Mouse (Mus musculus) liver, adult 2 months (tissue): ENCODE results near the gene Fam111a. TPM values are rescaled to one million over a fixed set of nuclear protein-coding genes. Genes with fewer than 3 reads are reported as not detected.

Source experiments
- DNase-seq: peaks from one replicate; pipeline ENCODE4 v3.0.0-alpha.2; 2011; ENCODE audit warnings: low read depth, low spot score; ENCODE audit errors: extremely low read depth
- H3K27ac ChIP-seq: fragments of 200-500 bp; replicated peaks from 2 replicates; pipeline ENCODE4 v1.5.1; 2012; ENCODE audit warnings: low read depth, mild to moderate bottlenecking, control low read depth, inconsistent platforms, low read length; ENCODE audit not compliant: insufficient read depth
- H3K27me3 ChIP-seq: fragments of 200-500 bp; 2 replicates; pipeline ENCODE4 v1.6.1; 2012; ENCODE audit warnings: mild to moderate bottlenecking, moderate library complexity, low read length, inconsistent platforms; ENCODE audit not compliant: control insufficient read depth, insufficient read depth
- H3K36me3 ChIP-seq: fragments of 200-500 bp; 2 replicates; pipeline ENCODE4 v1.6.1; 2012; ENCODE audit warnings: low read length, inconsistent platforms; ENCODE audit not compliant: control insufficient read depth, insufficient read depth
- H3K4me1 ChIP-seq: fragments of 200-500 bp; 2 replicates; pipeline ENCODE4 v1.6.1; 2011; ENCODE audit warnings: low read length; ENCODE audit not compliant: control insufficient read depth, insufficient read depth
- H3K4me3 ChIP-seq: fragments of 200-500 bp; 2 replicates; pipeline ENCODE4 v1.5.1; 2011; ENCODE audit warnings: low read depth, mild to moderate bottlenecking, control low read depth, low read length, moderate library complexity; ENCODE audit not compliant: insufficient read depth
- H3K79me2 ChIP-seq: fragments of 200-500 bp; 2 replicates; pipeline ENCODE4 v1.6.1; 2012; ENCODE audit warnings: inconsistent platforms, mild to moderate bottlenecking, low read length, moderate library complexity; ENCODE audit not compliant: control insufficient read depth, insufficient read depth
- H3K9ac ChIP-seq: fragments of 200-500 bp; 2 replicates; pipeline ENCODE4 v1.6.1; 2012; ENCODE audit warnings: low read depth, mild to moderate bottlenecking, control low read depth, inconsistent platforms, low read length
- CTCF ChIP-seq: fragments of 200-500 bp; IDR thresholded peaks from 2 replicates; pipeline ENCODE4 v1.5.1; 2011; ENCODE audit warnings: low read depth, low read length, control low read depth
- POLR2A ChIP-seq: fragments of 200-500 bp; IDR thresholded peaks from 2 replicates; pipeline ENCODE4 v1.6.1; 2011; ENCODE audit warnings: low read length, control low read depth; ENCODE audit not compliant: insufficient read depth; ENCODE audit errors: extremely low read depth
- WGBS: fragments of 180-500 bp; shearing (Covaris S2); methylation state at CpG from one replicate; pipeline ENCODE4 v1.1.7; 2018; 5-methylcytosine and 5-hydroxymethylcytosine counted together
- polyA plus RNA-seq: library from polyadenylated mRNA; depleted of rRNA; stranded (reverse); fragments of >200 nt; gene quantifications from 2 replicates; pipeline ENCODE4 v1.2.3, GENCODE M21; 2012
- total RNA-seq: library from RNA; depleted of rRNA; stranded (reverse); fragments of >200 nt; gene quantifications from 2 replicates; pipeline ENCODE4 v1.2.3, GENCODE M21; 2014

Gene Fam111a
- total and polyA plus RNA-seq, 2 experiments, result 0.24 to 2.4 TPM

DNA sequence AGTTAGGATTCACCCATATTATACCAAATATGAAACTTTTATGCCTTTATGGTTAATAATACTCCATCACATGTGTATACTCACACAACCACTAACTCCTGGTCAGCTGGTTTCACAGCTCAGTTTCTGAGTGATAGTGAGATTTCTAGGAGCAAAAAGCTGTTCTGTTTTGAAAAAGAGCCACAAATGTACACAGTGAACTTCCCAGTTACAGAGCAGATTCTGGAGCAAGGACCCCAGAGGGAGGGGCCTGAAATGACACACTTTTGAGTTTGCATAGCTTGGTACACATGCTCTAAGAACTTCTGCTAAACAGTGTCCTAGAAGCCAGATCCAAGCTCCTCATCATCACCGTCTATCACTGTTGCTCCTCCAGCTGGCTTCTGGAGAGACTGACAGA, 54.1 kb downstream of the Fam111a start, which contains the start of gene Gm4952:
Gene Gm4952 (plus strand): TSS at position 301 of the 400 bp plus-strand sequence.
- WGBS, result 14% methylated on average over 1 of the region's 1 CpGs
- H3K36me3 ChIP-seq, result no peaks in the 10 kb centered on the region
- peak within 1 kb of the TSS; percentile 75 for H3K9ac ChIP-seq
- H3K79me2 ChIP-seq, result peaks cover 7% of the 10 kb centered on the region; the same call in 1 of the 2 replicates
- peaks cover 7% of the 10 kb centered on the region for H3K4me1 ChIP-seq
- peak within 1 kb of the TSS; percentile 54 for H3K4me3 ChIP-seq
- H3K27ac ChIP-seq, result peak within 1 kb of the TSS; percentile 98
- H3K27me3 ChIP-seq, result no peaks in the 10 kb centered on the region
- peak; percentile 86 for DNase-seq
- no peak for TF ChIP-seq CTCF
- no peak for TF ChIP-seq POLR2A

DNA sequence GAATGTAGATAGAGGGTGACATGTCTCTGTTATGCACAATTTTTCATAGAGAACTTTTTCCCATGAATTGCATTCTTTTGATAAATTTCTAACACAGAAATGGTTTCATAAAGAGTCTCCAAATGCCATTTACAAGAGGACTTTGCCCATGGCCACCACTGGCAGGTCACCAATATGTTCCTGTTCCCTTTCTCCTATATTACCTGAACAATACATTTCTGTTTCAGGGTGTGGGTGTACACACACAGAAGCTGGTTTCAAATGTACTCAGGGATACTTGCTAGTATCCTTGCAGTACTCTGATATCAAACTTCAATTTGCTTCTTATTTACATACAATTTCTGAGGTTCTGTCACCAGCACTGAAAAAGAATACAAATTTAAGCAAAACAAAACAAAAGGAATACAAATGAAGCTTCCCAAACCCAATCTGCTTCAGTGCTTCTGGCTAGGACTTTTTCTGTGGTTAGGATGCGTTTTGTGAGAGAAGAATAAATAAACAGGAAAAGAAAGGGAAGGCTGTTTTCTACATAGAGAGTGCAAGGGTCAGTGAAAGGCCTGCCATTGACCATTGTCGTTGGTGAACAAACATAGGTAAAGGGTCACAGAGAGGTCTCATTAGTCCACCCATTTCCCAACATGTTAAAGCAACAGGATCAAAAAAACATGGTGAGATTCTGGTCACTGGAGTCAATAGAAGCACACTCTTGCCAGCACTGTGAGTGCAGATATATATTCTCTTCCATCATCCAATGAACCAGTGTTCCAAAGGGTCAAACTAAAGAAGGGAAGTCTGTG, 55.3 kb downstream of the Fam111a start:
- peak; percentile 96 for DNase-seq
- 4% methylated on average over 2 of the region's 2 CpGs for WGBS
- Histone ChIP-seq H3K4me1 (peaks cover 8% of the 10 kb centered on the region), H3K27me3 (no peaks in the 10 kb centered on the region), H3K4me3 (peak overlapping the region; percentile 54; the same call in 1 of the 2 replicates), H3K9ac (0 out of 2 replicates have a peak overlapping the region, but pooled peaks have one; percentile 39), H3K36me3 (no peaks in the 10 kb centered on the region), H3K79me2 (peaks cover 7% of the 10 kb centered on the region; the same call in 1 of the 2 replicates), H3K27ac (peak overlapping the region; percentile 97)
- TF ChIP-seq CTCF (no peak), POLR2A (no peak)

DNA sequence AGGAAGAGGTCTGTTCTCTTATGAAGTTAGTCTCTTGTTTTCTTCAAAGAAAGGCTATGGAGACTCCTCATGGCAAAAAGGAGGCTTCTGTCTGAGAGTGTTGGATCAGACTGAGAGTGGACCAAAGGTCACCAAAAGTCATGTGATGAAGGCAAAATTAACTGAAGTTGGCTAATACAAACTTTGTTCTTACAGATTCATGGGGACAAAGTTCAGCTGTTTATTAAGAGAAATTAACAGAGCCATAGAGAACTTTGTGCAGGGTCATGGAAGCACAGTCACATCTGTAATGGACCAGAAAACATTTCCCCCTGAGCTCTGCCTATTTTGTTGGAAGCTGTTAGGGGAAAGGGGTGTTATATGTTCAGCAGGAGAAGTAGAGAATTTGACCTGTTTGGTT, 62.8 kb downstream of the Fam111a start:
- Histone ChIP-seq H3K27ac (peak overlapping the region; percentile 54), H3K36me3 (no peaks in the 10 kb centered on the region; the same call in 1 of the 2 replicates), H3K4me1 (peaks cover 14% of the 10 kb centered on the region), H3K27me3 (no peaks in the 10 kb centered on the region), H3K9ac (no peak overlapping the region), H3K79me2 (peaks cover 14% of the 10 kb centered on the region; the same call in 1 of the 2 replicates), H3K4me3 (no peak overlapping the region)
- peak; percentile 98 for DNase-seq
- TF ChIP-seq CTCF, result no peak
- TF ChIP-seq POLR2A, result no peak

DNA sequence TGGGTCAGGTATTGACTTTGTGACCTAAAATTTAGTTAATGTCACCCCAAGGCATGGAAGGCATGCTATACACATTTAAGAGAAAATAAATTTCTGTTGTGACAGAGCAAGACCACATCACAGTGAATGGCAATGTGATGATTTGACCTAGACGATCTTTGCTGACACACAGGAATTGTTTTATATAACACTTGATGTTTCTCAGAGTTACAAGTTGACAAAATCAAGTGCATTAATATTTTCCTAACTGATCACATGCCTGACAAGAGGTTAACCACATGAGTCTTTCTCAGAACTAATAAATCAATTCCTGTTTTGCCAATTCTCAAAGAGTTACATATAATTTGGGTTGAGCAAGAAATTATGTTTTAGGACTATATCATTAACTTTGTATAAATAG, 68.1 kb downstream of the Fam111a start:
- peaks cover 8% of the 10 kb centered on the region for H3K4me1 ChIP-seq
- no peaks in the 10 kb centered on the region for H3K27me3 ChIP-seq
- peaks cover 4% of the 10 kb centered on the region; the same call in 1 of the 2 replicates for H3K36me3 ChIP-seq
- peaks cover 7% of the 10 kb centered on the region; the same call in 1 of the 2 replicates for H3K79me2 ChIP-seq
- 18% methylated on average over 1 of the region's 1 CpGs for WGBS
- no peak overlapping the region for H3K4me3 ChIP-seq
- no peak overlapping the region for H3K9ac ChIP-seq
- peak overlapping the region; percentile 68; the same call in 1 of the 2 replicates for H3K27ac ChIP-seq
- DNase-seq, result peak; percentile 52
- no peak for TF ChIP-seq CTCF
- TF ChIP-seq POLR2A, result no peak

DNA sequence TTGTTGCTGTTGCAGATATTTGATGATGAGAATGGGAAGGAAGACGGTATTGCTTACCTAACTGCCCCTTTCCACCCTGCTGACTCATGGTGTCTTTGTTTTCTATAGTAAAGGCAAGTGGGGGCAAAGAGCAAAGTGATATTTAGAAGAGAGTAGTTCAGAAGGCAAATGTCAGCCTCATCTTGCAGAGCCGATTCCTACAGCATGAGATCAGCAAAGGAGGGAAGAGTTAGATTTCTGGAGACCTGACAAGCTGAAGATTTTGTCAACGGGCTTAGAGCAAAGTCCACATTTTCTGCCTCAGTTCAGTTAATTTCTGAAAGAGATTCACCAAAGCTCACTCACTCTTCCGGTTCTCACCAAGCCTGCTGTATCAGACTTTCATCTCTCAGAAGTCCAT, 87.6 kb downstream of the Fam111a start, which contains the start of gene Glyat:
Gene Glyat (plus strand): TSS at position 133 of the 400 bp plus-strand sequence.
- Histone ChIP-seq H3K36me3 (peaks cover 4% of the 10 kb centered on the region; the same call in 1 of the 2 replicates), H3K79me2 (peaks cover 10% of the 10 kb centered on the region; the same call in 1 of the 2 replicates), H3K4me1 (peaks cover 4% of the 10 kb centered on the region; the same call in 1 of the 2 replicates), H3K27me3 (no peaks in the 10 kb centered on the region), H3K4me3 (peak within 1 kb of the TSS; percentile 94), H3K27ac (peak within 1 kb of the TSS; percentile 99), H3K9ac (peak within 1 kb of the TSS; percentile 99)
- peak; percentile 94 for DNase-seq
- TF ChIP-seq POLR2A, result no peak
- 17% methylated on average over 4 of the region's 4 CpGs for WGBS
